Mouse (Mus musculus): ENCODE data around the gene Washc4. TPM values are rescaled to one million over a fixed set of nuclear protein-coding genes. Genes with fewer than 3 reads are reported as not detected.
"Not testable (repeated sequence)": the region's sequence is repeated elsewhere in the genome, so short reads cannot be mapped to it uniquely, and the experiment has no call there.

Gene Washc4
- 32.3 and 38.6 TPM in 2 replicates for polyA plus RNA-seq (2015; fragmentation: Nextera tagmentation; extraction: Ambion mirVana)

GRCm38 (mm10) chr10:83543439-83544102 is at the start of gene Washc4:
Gene Washc4, plus strand, starts transcription at chr10:83543752.
- WGBS: 2% methylated on average over 49 of the region's 49 CpGs
- no peaks in the 10 kb centered on the region for H3K27me3 ChIP-seq (replicated peaks; ENCODE audit: control insufficient read depth, insufficient read depth, low read length)
- peak within 1 kb of the TSS; percentile 74 for H3K9ac ChIP-seq (ENCODE audit: low read depth, low read length)
- TF ChIP-seq CTCF (IDR thresholded peaks at IDR 0.05; ENCODE audit: low read depth): no peak
- ATAC-seq: peak; percentile 99
- H3K27ac ChIP-seq (ENCODE audit: low read depth, low read length): peak within 1 kb of the TSS; percentile 92
- H3K9me3 ChIP-seq (ENCODE audit: control insufficient read depth): no peaks in the 10 kb centered on the region
- H3K4me3 ChIP-seq (ENCODE audit: low read depth, low read length): peak within 1 kb of the TSS; percentile 89
- peaks cover 3% of the 10 kb centered on the region for H3K4me1 ChIP-seq (replicated peaks; ENCODE audit: control insufficient read depth, insufficient read depth, low read length)
- H3K36me3 ChIP-seq (ENCODE audit: control insufficient read depth, insufficient read depth): no peaks in the 10 kb centered on the region; the same call in 1 of the 2 replicates
- H3K4me2 ChIP-seq (replicated peaks; ENCODE audit: low read depth): peak within 1 kb of the TSS; percentile 74

DNA sequence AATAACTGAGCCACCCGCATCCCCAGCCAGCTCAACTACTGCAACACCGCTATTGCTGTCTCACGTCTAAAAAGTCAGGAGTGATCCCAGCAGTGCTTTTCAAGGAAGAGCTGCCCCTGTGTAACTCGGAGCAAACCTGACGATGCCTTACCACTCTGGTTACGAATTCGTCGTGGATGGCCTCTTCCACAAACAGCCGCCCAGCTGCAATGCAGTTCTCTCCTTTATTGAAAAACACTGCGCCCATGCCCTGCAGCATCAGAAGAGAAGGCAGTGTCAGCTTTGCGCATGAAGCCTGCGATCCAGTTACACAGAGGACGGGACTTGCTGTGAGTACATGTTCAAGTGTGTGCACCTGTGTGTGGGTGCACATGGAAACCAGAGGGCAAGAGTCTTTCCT is 46.2 kb upstream of the Washc4 start:
- H3K4me2 ChIP-seq (replicated peaks; ENCODE audit: low read depth): no peak overlapping the region
- H3K27me3 ChIP-seq (replicated peaks; ENCODE audit: control insufficient read depth, insufficient read depth, low read length): no peaks in the 10 kb centered on the region
- no peak overlapping the region for H3K4me3 ChIP-seq (ENCODE audit: low read depth, low read length)
- no peaks in the 10 kb centered on the region for H3K4me1 ChIP-seq (replicated peaks; ENCODE audit: control insufficient read depth, insufficient read depth, low read length)
- no peak overlapping the region for H3K9ac ChIP-seq (ENCODE audit: low read depth, low read length)
- ATAC-seq: no peak
- no peaks in the 10 kb centered on the region for H3K36me3 ChIP-seq (ENCODE audit: control insufficient read depth, insufficient read depth)
- no peak for TF ChIP-seq CTCF (IDR thresholded peaks at IDR 0.05; ENCODE audit: low read depth)
- no peaks in the 10 kb centered on the region for H3K9me3 ChIP-seq (ENCODE audit: control insufficient read depth)
- 88% methylated on average over 13 of the region's 13 CpGs for WGBS
- no peak overlapping the region for H3K27ac ChIP-seq (ENCODE audit: low read depth, low read length)

GRCm38 (mm10) chr10:83508962-83509660 is 34.4 kb upstream of the Washc4 start:
- 63% methylated on average over 8 of the region's 8 CpGs for WGBS
- no peak overlapping the region for H3K9ac ChIP-seq (ENCODE audit: low read depth, low read length)
- H3K4me3 ChIP-seq (ENCODE audit: low read depth, low read length): no peak overlapping the region
- no peaks in the 10 kb centered on the region for H3K4me1 ChIP-seq (replicated peaks; ENCODE audit: control insufficient read depth, insufficient read depth, low read length)
- no peak overlapping the region for H3K4me2 ChIP-seq (replicated peaks; ENCODE audit: low read depth)
- H3K36me3 ChIP-seq (ENCODE audit: control insufficient read depth, insufficient read depth): no peaks in the 10 kb centered on the region
- no peak overlapping the region for H3K27ac ChIP-seq (ENCODE audit: low read depth, low read length)
- H3K9me3 ChIP-seq (ENCODE audit: control insufficient read depth): no peaks in the 10 kb centered on the region
- TF ChIP-seq CTCF (IDR thresholded peaks at IDR 0.05; ENCODE audit: low read depth): peak; percentile 72
- no peak for ATAC-seq
- H3K27me3 ChIP-seq (replicated peaks; ENCODE audit: control insufficient read depth, insufficient read depth, low read length): no peaks in the 10 kb centered on the region

- no peaks in the 10 kb centered on the region for H3K9me3 ChIP-seq (ENCODE audit: control insufficient read depth)
- 78% methylated on average over 5 of the region's 5 CpGs for WGBS
- no peak overlapping the region for H3K9ac ChIP-seq (ENCODE audit: low read depth, low read length)
- H3K27me3 ChIP-seq (replicated peaks; ENCODE audit: control insufficient read depth, insufficient read depth, low read length): no peaks in the 10 kb centered on the region
- H3K36me3 ChIP-seq (ENCODE audit: control insufficient read depth, insufficient read depth): no peaks in the 10 kb centered on the region
- no peaks in the 10 kb centered on the region for H3K4me1 ChIP-seq (replicated peaks; ENCODE audit: control insufficient read depth, insufficient read depth, low read length)
- H3K4me3 ChIP-seq (ENCODE audit: low read depth, low read length): no peak overlapping the region
- no peak for TF ChIP-seq CTCF (IDR thresholded peaks at IDR 0.05; ENCODE audit: low read depth)
- H3K27ac ChIP-seq (ENCODE audit: low read depth, low read length): no peak overlapping the region
- no peak overlapping the region for H3K4me2 ChIP-seq (replicated peaks; ENCODE audit: low read depth)
- ATAC-seq: no peak
These were observed 32.2 kb upstream of the Washc4 start for GRCm38 (mm10) chr10:83511304-83511703.

- WGBS: 79% methylated on average over 8 of the region's 8 CpGs
- no peak for TF ChIP-seq CTCF (IDR thresholded peaks at IDR 0.05; ENCODE audit: low read depth)
- Histone ChIP-seq H3K9me3 (ENCODE audit: control insufficient read depth) (no peaks in the 10 kb centered on the region), H3K9ac (ENCODE audit: low read depth, low read length) (no peak overlapping the region), H3K27ac (ENCODE audit: low read depth, low read length) (no peak overlapping the region), H3K4me3 (ENCODE audit: low read depth, low read length) (no peak overlapping the region), H3K27me3 (replicated peaks; ENCODE audit: control insufficient read depth, insufficient read depth, low read length) (no peaks in the 10 kb centered on the region), H3K4me2 (replicated peaks; ENCODE audit: low read depth) (no peak overlapping the region), H3K36me3 (ENCODE audit: control insufficient read depth, insufficient read depth) (no peaks in the 10 kb centered on the region), H3K4me1 (replicated peaks; ENCODE audit: control insufficient read depth, insufficient read depth, low read length) (no peaks in the 10 kb centered on the region)
- ATAC-seq: no peak
These were observed 29.8 kb upstream of the Washc4 start for GRCm38 (mm10) chr10:83513736-83514135.

DNA sequence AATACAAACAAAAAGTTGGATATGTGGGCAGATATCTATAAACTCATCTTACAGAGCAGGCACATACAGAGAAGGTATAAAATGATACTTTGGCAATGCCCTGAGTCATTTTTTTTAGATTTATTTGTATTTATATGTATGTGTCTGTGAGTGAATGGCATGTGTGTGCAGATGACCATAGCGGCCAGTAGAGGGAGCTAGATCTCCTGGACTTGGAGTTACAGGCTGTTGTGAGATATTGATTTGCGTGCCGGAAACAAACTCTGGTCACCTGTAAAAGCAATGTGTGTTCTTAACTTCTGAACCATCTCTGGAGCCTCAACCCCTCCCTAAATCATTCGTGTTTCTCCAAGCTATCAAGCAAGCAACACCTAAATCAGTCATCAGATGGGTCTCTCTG is 22.6 kb upstream of the Washc4 start:
- peak; percentile 46 for TF ChIP-seq CTCF (IDR thresholded peaks at IDR 0.05; ENCODE audit: low read depth)
- H3K9ac ChIP-seq (ENCODE audit: low read depth, low read length): no peak overlapping the region
- no peak overlapping the region for H3K4me2 ChIP-seq (replicated peaks; ENCODE audit: low read depth)
- H3K36me3 ChIP-seq (ENCODE audit: control insufficient read depth, insufficient read depth): no peaks in the 10 kb centered on the region
- WGBS: 80% methylated on average over 4 of the region's 4 CpGs
- no peaks in the 10 kb centered on the region for H3K27me3 ChIP-seq (replicated peaks; ENCODE audit: control insufficient read depth, insufficient read depth, low read length)
- no peaks in the 10 kb centered on the region for H3K4me1 ChIP-seq (replicated peaks; ENCODE audit: control insufficient read depth, insufficient read depth, low read length)
- no peak overlapping the region for H3K27ac ChIP-seq (ENCODE audit: low read depth, low read length)
- ATAC-seq: no peak
- no peaks in the 10 kb centered on the region for H3K9me3 ChIP-seq (ENCODE audit: control insufficient read depth)
- no peak overlapping the region for H3K4me3 ChIP-seq (ENCODE audit: low read depth, low read length)

DNA sequence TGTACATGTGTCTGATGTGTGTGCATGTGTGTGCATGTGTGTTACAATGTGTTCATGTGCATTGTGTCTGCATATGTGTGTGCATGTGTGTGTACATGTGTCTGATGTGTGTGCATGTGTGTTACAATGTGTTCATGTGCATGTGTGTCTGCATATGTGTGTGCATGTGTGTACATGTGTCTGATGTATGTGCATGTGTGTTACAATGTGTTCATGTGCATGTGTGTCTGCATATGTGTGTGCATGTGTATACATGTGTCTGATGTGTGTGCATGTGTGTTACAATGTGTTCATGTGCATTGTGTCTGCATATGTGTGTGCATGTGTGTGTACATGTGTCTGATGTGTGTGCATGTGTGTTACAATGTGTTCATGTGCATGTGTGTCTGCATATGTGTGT is 19.3 kb upstream of the Washc4 start:
- H3K36me3 ChIP-seq (ENCODE audit: control insufficient read depth, insufficient read depth); H3K9ac ChIP-seq (ENCODE audit: low read depth, low read length); ATAC-seq; H3K4me3 ChIP-seq (ENCODE audit: low read depth, low read length); H3K9me3 ChIP-seq (ENCODE audit: control insufficient read depth); H3K27me3 ChIP-seq (replicated peaks; ENCODE audit: control insufficient read depth, insufficient read depth, low read length); H3K4me1 ChIP-seq (replicated peaks; ENCODE audit: control insufficient read depth, insufficient read depth, low read length); H3K4me2 ChIP-seq (replicated peaks; ENCODE audit: low read depth); H3K27ac ChIP-seq (ENCODE audit: low read depth, low read length): not testable (repeated sequence)

All from intestine, postnatal 0 days (tissue).